Mouse (Mus musculus) bone marrow macrophage, adult 2 months (primary cell): ENCODE measurements around the gene Rbak.
"Not testable (repeated sequence)": the region's sequence is repeated elsewhere in the genome, so short reads cannot be mapped to it uniquely, and the experiment has no call there.

ENCODE experiments used
- CTCF ChIP-seq: IDR thresholded peaks from 2 replicates; pipeline ENCODE4 v1.5.1; 2012; ENCODE audit warnings: low read depth, mild to moderate bottlenecking, low read length, moderate library complexity
- POLR2A ChIP-seq: IDR thresholded peaks from 2 replicates; pipeline ENCODE4 v1.6.1; 2012; ENCODE audit warnings: mild to moderate bottlenecking, low read depth, low read length, borderline replicate concordance

- not testable (repeated sequence) for TF ChIP-seq CTCF, POLR2A
These were observed 14.2 kb upstream of the Rbak start for GRCm38 (mm10) chr5:143194747-143195146.
